Mouse (Mus musculus): ENCODE data around the gene Il22ra2. TPM values are rescaled to one million over a fixed set of nuclear protein-coding genes. Genes with fewer than 3 reads are reported as not detected.

The Il22ra2 gene
- polyA plus RNA-seq, 1 experiment from 2014 or later, result not detected

DNA sequence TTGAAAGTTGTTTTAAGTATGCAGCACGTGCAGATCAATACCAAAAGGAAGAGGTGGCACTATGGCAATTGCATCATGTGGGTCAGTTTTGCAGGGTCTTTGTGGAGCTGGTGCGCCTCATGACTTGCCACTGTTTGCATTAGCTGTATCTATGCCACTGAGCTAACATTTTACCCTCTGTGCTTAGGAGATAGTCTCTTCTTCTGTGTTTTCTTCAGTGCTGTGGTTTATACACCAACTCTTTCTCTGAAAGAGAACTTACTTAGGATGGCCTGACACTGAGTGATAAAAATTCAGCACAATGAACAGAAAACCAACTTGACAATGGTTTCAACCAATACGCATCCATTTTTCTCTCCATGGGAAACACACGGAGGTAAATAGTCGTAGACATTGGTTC lies 35.9 kb upstream of the Il22ra2 start:
- no peaks in the 10 kb centered on the region for H3K36me3 ChIP-seq (ENCODE audit: control insufficient read depth, insufficient read depth, low read length)
- DNase-seq (ENCODE audit: low spot score, missing footprints) (no peak), ATAC-seq (ENCODE audit: low FRiP score) (no peak)
- H3K9me3 ChIP-seq (ENCODE audit: control insufficient read depth, low read length), result no peaks in the 10 kb centered on the region
- H3K9ac ChIP-seq (ENCODE audit: low read length), result no peak overlapping the region
- WGBS, result 90% methylated on average over 5 of the region's 5 CpGs
- no peak overlapping the region for H3K27ac ChIP-seq (ENCODE audit: low read depth, low read length)
- H3K4me3 ChIP-seq (ENCODE audit: low read depth, low read length), result no peak overlapping the region
- no peaks in the 10 kb centered on the region for H3K4me1 ChIP-seq (ENCODE audit: control insufficient read depth, insufficient read depth, low read length)
- no peak overlapping the region for H3K4me2 ChIP-seq
- no peaks in the 10 kb centered on the region; the same call in 1 of the 2 replicates for H3K27me3 ChIP-seq (ENCODE audit: control insufficient read depth, insufficient read depth, low read length)

DNA sequence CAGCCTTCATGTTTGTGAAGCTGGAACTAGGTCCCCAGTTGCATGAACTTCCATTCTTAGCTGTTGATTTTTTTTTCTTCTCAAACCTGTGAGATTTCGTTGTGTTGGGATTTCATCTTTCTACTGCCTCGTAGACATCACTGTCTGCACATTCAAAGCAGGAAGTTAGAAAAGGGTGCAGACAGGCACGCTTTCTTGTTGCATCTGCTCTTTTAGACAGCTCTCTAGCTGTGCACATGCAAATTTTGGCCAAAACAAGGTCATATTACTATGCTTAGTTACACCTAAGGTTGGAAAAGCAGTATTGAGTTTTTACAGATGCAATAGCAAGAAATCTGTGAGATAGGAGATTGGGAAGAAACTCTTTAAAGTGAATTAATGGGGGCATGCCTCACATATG lies 34.5 kb upstream of the Il22ra2 start:
- no peak overlapping the region for H3K27ac ChIP-seq (ENCODE audit: low read depth, low read length)
- 75% methylated on average over 3 of the region's 3 CpGs for WGBS

DNA sequence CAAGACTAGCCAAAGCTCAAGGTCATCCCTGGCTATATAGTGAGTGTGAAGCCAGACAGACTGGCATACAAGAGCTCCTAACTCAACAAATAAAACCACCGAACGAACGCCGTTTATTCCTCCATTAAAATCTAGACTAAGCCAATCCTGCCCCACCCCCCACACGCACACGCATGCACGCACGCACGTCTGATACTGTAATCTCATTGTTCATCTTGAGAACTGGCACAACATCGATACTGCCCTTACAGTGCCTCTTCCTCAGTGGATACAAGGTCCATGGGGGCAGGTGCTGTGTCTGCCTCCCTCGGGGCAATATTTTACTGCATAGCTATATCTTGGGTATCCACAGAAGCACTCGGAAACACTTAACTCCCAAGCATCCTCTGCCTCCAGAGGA lies 32.2 kb upstream of the Il22ra2 start:
- Histone ChIP-seq H3K4me3 (ENCODE audit: low read depth, low read length) (no peak overlapping the region), H3K27me3 (ENCODE audit: control insufficient read depth, insufficient read depth, low read length) (peaks cover 2% of the 10 kb centered on the region), H3K9me3 (ENCODE audit: control insufficient read depth, low read length) (no peaks in the 10 kb centered on the region), H3K4me1 (ENCODE audit: control insufficient read depth, insufficient read depth, low read length) (peaks cover 3% of the 10 kb centered on the region), H3K9ac (ENCODE audit: low read length) (no peak overlapping the region), H3K4me2 (no peak overlapping the region), H3K36me3 (ENCODE audit: control insufficient read depth, insufficient read depth, low read length) (no peaks in the 10 kb centered on the region), H3K27ac (ENCODE audit: low read depth, low read length) (no peak overlapping the region)
- ATAC-seq (ENCODE audit: low FRiP score) (no peak), DNase-seq (ENCODE audit: low spot score, missing footprints) (no peak)
- 91% methylated on average over 12 of the region's 12 CpGs for WGBS

More for the DNA sequence above, 34.5 kb upstream of the Il22ra2 start:
- Histone ChIP-seq H3K4me2 (no peak overlapping the region), H3K9ac (ENCODE audit: low read length) (no peak overlapping the region), H3K4me3 (ENCODE audit: low read depth, low read length) (no peak overlapping the region), H3K27me3 (ENCODE audit: control insufficient read depth, insufficient read depth, low read length) (peaks cover 2% of the 10 kb centered on the region; the same call in 1 of the 2 replicates), H3K36me3 (ENCODE audit: control insufficient read depth, insufficient read depth, low read length) (no peaks in the 10 kb centered on the region), H3K9me3 (ENCODE audit: control insufficient read depth, low read length) (no peaks in the 10 kb centered on the region), H3K4me1 (ENCODE audit: control insufficient read depth, insufficient read depth, low read length) (no peaks in the 10 kb centered on the region)
- no peak for ATAC-seq (ENCODE audit: low FRiP score)
- no peak for DNase-seq (ENCODE audit: low spot score, missing footprints)

DNA sequence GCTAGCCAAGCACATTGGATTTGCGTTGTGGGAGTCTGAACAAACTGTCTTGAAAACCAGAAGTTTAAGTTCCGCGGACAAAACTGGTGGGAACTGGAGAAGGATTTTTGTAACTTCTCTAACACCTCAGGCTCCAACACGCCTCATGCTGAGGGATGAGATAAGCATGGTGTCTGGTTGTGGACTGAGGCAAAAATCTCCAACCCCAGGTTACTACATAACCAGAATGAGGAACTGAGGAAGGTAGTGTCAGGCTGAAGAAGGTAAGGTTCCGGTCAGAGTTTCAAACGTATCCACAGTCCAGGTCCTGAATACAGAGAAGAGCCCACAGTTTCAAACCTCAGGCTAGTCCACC lies 30.5 kb upstream of the Il22ra2 start:
- Histone ChIP-seq H3K36me3 (ENCODE audit: control insufficient read depth, insufficient read depth, low read length) (no peaks in the 10 kb centered on the region), H3K27ac (ENCODE audit: low read depth, low read length) (no peak overlapping the region), H3K4me3 (ENCODE audit: low read depth, low read length) (peak overlapping the region; percentile 59), H3K9ac (ENCODE audit: low read length) (no peak overlapping the region), H3K4me2 (peak overlapping the region; percentile 75), H3K27me3 (ENCODE audit: control insufficient read depth, insufficient read depth, low read length) (peaks cover 2% of the 10 kb centered on the region), H3K9me3 (ENCODE audit: control insufficient read depth, low read length) (no peaks in the 10 kb centered on the region), H3K4me1 (ENCODE audit: control insufficient read depth, insufficient read depth, low read length) (peaks cover 3% of the 10 kb centered on the region)
- DNase-seq (ENCODE audit: low spot score, missing footprints), result no peak
- 33% methylated on average over 6 of the region's 6 CpGs for WGBS
- ATAC-seq (ENCODE audit: low FRiP score), result no peak

DNA sequence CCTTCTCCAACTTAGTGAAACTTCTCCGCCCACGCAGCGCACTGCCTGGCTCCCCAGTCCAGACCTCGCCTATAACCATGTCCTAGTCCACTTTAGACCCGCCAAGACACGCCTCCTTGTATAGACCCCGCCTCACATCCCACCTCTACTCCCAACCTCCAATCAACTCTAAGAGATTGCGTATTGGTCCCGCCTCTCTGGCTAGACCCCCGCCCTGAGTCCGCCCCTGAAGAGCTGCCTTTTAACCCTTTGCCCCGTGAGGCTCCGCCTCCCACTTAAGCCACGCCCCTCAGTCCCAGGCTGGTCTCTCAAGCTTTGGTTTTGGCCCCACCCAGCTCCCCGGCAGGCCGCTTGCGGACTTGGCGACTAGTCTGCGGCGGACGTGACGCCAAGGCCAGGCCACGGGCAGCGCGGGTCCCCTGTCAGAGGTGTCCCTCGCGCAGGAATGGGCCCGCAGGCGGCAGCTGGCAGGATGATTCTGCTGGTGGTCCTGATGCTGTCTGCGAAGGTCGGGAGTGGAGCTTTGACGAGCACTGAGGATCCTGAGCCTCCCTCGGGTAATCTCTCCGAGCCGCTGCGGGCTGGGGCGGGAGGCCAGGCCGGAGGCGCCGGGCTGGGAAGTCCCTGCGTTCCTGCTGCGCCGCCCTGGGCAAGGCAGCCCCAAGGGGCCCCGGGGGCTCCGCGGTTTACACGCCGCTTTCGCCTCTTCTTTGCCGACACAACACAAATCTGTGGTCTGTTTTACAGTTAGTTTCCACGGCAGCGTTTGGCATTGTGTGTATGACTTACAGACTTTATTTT lies 30.0 kb upstream of the Il22ra2 start, which contains the start of gene Ifngr1:
Gene Ifngr1, plus strand, starts transcription at position 309 of the 801 bp plus-strand sequence.
- peak; percentile 100 for DNase-seq (ENCODE audit: low spot score, missing footprints)
- peak within 1 kb of the TSS; percentile 75 for H3K4me2 ChIP-seq
- peak within 1 kb of the TSS; percentile 73 for H3K9ac ChIP-seq (ENCODE audit: low read length)
- peaks cover 3% of the 10 kb centered on the region for H3K4me1 ChIP-seq (ENCODE audit: control insufficient read depth, insufficient read depth, low read length)
- WGBS, result under 1% methylated on average over 52 of the region's 52 CpGs
- H3K27ac ChIP-seq (ENCODE audit: low read depth, low read length), result peak within 1 kb of the TSS; percentile 65
- peak within 1 kb of the TSS; percentile 59 for H3K4me3 ChIP-seq (ENCODE audit: low read depth, low read length)
- peak; percentile 99 for ATAC-seq (ENCODE audit: low FRiP score)
- no peaks in the 10 kb centered on the region for H3K36me3 ChIP-seq (ENCODE audit: control insufficient read depth, insufficient read depth, low read length)
- H3K27me3 ChIP-seq (ENCODE audit: control insufficient read depth, insufficient read depth, low read length), result peaks cover 2% of the 10 kb centered on the region
- H3K9me3 ChIP-seq (ENCODE audit: control insufficient read depth, low read length), result no peaks in the 10 kb centered on the region

DNA sequence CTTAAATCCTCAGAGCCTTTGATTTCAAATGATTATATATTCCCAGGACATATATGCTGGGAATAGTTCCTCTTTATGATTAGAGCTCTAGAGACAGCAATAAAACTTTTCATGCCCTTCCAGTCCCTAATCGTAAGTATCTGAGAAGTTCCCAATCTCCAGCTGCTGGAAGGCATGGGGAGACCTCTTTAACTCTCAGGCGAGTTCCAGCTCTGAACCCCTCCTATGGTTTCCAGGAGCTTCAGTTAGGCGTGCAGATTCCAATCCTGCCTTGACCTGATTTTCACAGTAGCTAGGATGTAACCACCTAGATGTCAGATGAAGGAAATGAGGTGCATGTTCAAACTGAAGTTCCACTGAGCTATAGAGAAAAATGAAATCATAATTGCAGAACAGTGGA lies 29.2 kb upstream of the Il22ra2 start:
- peaks cover 2% of the 10 kb centered on the region for H3K27me3 ChIP-seq (ENCODE audit: control insufficient read depth, insufficient read depth, low read length)
- H3K9ac ChIP-seq (ENCODE audit: low read length), result peak overlapping the region; percentile 73
- no peaks in the 10 kb centered on the region for H3K9me3 ChIP-seq (ENCODE audit: control insufficient read depth, low read length)
- DNase-seq (ENCODE audit: low spot score, missing footprints), result no peak
- ATAC-seq (ENCODE audit: low FRiP score), result no peak
- 10% methylated on average over 3 of the region's 3 CpGs for WGBS
- H3K36me3 ChIP-seq (ENCODE audit: control insufficient read depth, insufficient read depth, low read length), result no peaks in the 10 kb centered on the region
- H3K4me3 ChIP-seq (ENCODE audit: low read depth, low read length), result peak overlapping the region; percentile 59
- H3K27ac ChIP-seq (ENCODE audit: low read depth, low read length), result no peak overlapping the region
- H3K4me1 ChIP-seq (ENCODE audit: control insufficient read depth, insufficient read depth, low read length), result peaks cover 3% of the 10 kb centered on the region
- H3K4me2 ChIP-seq, result peak overlapping the region; percentile 75

DNA sequence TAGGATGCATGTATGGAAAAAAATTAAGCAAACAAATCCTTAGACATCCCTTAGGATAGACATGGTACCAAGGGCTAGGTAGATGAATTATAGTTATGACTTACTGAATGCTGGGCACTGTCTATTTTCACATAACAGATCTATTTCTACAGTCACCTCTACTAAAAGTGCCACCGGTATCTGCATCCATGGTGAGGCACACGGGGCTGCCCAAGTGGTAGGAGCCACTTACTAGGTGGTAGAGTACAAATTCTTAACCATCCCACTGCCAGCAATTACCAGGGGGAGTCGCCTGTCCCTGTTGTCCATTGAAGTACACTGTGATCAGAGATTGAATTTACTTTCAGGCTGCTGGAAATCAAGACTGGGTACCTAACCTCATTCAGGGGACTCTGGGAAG lies 28.5 kb upstream of the Il22ra2 start:
- H3K27ac ChIP-seq (ENCODE audit: low read depth, low read length), result no peak overlapping the region
- H3K27me3 ChIP-seq (ENCODE audit: control insufficient read depth, insufficient read depth, low read length), result peaks cover 2% of the 10 kb centered on the region
- H3K9me3 ChIP-seq (ENCODE audit: control insufficient read depth, low read length), result no peaks in the 10 kb centered on the region
- peaks cover 3% of the 10 kb centered on the region for H3K4me1 ChIP-seq (ENCODE audit: control insufficient read depth, insufficient read depth, low read length)
- no peak for ATAC-seq (ENCODE audit: low FRiP score)
- H3K36me3 ChIP-seq (ENCODE audit: control insufficient read depth, insufficient read depth, low read length), result no peaks in the 10 kb centered on the region
- H3K4me3 ChIP-seq (ENCODE audit: low read depth, low read length), result no peak overlapping the region
- DNase-seq (ENCODE audit: low spot score, missing footprints), result no peak
- no peak overlapping the region for H3K4me2 ChIP-seq
- 81% methylated on average over 3 of the region's 3 CpGs for WGBS
- H3K9ac ChIP-seq (ENCODE audit: low read length), result no peak overlapping the region

DNA sequence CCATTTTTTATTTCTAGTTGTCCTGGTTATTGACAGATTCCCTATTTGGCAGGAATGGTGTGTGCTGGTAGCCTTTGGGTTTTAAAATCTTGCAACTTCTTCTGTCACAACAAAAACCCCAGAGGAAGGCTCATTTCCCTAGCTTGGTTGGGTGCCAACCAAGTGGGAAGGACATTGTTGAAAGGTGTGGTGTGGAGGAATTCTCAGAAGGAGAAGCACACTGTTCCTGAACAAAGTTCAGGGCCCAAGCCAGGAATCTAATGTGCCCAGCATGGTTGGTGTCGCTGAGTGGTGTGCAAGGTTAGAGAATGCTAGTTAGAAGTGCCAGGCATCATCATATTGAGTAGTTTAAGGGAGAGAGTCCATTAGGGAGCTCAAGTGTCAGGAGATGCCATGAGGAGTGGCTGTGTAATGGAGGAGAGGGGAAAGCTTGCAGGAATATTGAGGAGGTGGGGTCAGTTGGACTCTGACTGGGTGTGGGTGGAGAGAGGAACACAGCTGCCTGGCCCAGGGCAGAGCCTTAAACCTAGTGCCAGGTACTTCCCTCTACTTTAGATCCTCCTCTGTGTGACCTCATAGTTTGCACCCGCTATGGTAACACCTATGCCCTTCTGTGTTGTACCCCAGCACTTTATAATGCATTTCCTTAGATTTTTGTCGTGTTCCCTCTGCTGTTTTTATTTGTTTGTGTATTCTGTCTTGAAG lies 27.4 kb upstream of the Il22ra2 start:
- Histone ChIP-seq H3K4me2 (no peak overlapping the region), H3K36me3 (ENCODE audit: control insufficient read depth, insufficient read depth, low read length) (no peaks in the 10 kb centered on the region), H3K9me3 (ENCODE audit: control insufficient read depth, low read length) (no peaks in the 10 kb centered on the region), H3K27me3 (ENCODE audit: control insufficient read depth, insufficient read depth, low read length) (peaks cover 2% of the 10 kb centered on the region), H3K27ac (ENCODE audit: low read depth, low read length) (no peak overlapping the region), H3K4me1 (ENCODE audit: control insufficient read depth, insufficient read depth, low read length) (peaks cover 6% of the 10 kb centered on the region), H3K4me3 (ENCODE audit: low read depth, low read length) (no peak overlapping the region), H3K9ac (ENCODE audit: low read length) (no peak overlapping the region)
- ATAC-seq (ENCODE audit: low FRiP score) (no peak), DNase-seq (ENCODE audit: low spot score, missing footprints) (no peak)
- 88% methylated on average over 3 of the region's 3 CpGs for WGBS

DNA sequence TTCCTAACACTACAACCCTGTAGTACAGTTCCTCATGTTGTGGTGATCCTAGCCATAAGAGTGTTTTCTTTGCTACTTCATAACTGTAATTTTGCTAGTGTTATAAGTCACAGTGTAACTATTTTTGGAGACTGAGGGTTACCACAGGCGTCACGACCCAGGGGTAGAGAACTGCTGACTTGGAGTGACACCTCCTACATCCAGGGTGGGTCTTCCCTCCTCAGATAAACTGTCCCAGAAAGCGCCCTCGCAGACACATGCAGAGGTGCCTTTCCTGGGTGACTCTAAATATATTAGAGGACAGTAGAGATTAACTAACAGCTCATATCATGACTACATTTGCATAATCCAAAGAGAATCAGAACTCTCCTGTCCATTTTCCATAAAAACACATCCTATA lies 24.9 kb upstream of the Il22ra2 start:
- H3K4me3 ChIP-seq (ENCODE audit: low read depth, low read length), result no peak overlapping the region
- H3K4me2 ChIP-seq, result no peak overlapping the region
- no peaks in the 10 kb centered on the region; the same call in 1 of the 2 replicates for H3K27me3 ChIP-seq (ENCODE audit: control insufficient read depth, insufficient read depth, low read length)
- 87% methylated on average over 4 of the region's 4 CpGs for WGBS
- no peak for ATAC-seq (ENCODE audit: low FRiP score)
- H3K9me3 ChIP-seq (ENCODE audit: control insufficient read depth, low read length), result peaks cover 3% of the 10 kb centered on the region; the same call in 1 of the 2 replicates
- H3K9ac ChIP-seq (ENCODE audit: low read length), result no peak overlapping the region
- H3K36me3 ChIP-seq (ENCODE audit: control insufficient read depth, insufficient read depth, low read length), result peaks cover 4% of the 10 kb centered on the region; the same call in 1 of the 2 replicates
- no peak overlapping the region for H3K27ac ChIP-seq (ENCODE audit: low read depth, low read length)
- no peak for DNase-seq (ENCODE audit: low spot score, missing footprints)
- H3K4me1 ChIP-seq (ENCODE audit: control insufficient read depth, insufficient read depth, low read length), result peaks cover 6% of the 10 kb centered on the region
